Mouse (Mus musculus) midbrain, embryonic 15.5 days (tissue): Measurements from ENCODE around the gene Ugt1a6a. TPM values are rescaled to one million over a fixed set of nuclear protein-coding genes. Genes with fewer than 3 reads are reported as not detected.

Experiments
- ATAC-seq: fragments of 200-750 bp; cut with Nextera tagmentation; replicated peaks from 2 replicates; pipeline ENCODE4 v1.8.0; 2017; ENCODE audit warnings: moderate TSS enrichment
- H3K27ac ChIP-seq: fragments of 300-500 bp; sonication (generic); 2 replicates; pipeline ENCODE4 v1.5.1; 2015; ENCODE audit warnings: mild to moderate bottlenecking, inconsistent platforms
- H3K27me3 ChIP-seq: fragments of 300-500 bp; sonication (generic); replicated peaks from 2 replicates; pipeline ENCODE4 v1.6.1; 2015; ENCODE audit warnings: inconsistent platforms
- H3K36me3 ChIP-seq: fragments of 300-500 bp; sonication (generic); replicated peaks from 2 replicates; pipeline ENCODE4 v1.6.1; 2015; ENCODE audit warnings: inconsistent platforms
- H3K4me1 ChIP-seq: fragments of 300-500 bp; sonication (generic); 2 replicates; pipeline ENCODE4 v1.6.1; 2015; ENCODE audit warnings: inconsistent platforms
- H3K4me2 ChIP-seq: fragments of 300-500 bp; sonication (generic); 2 replicates; pipeline ENCODE4 v1.6.1; 2015; ENCODE audit warnings: inconsistent platforms, mild to moderate bottlenecking, moderate library complexity
- H3K4me3 ChIP-seq: fragments of 300-500 bp; sonication (generic); 2 replicates; pipeline ENCODE4 v1.5.1; 2015; ENCODE audit warnings: mild to moderate bottlenecking, inconsistent platforms
- H3K9ac ChIP-seq: fragments of 300-500 bp; sonication (generic); 2 replicates; pipeline ENCODE4 v1.6.1; 2015; ENCODE audit warnings: mild to moderate bottlenecking, inconsistent platforms
- H3K9me3 ChIP-seq: fragments of 300-500 bp; sonication (generic); 2 replicates; pipeline ENCODE4 v1.6.1; 2016; ENCODE audit warnings: inconsistent platforms
- WGBS: fragments of 180-500 bp; shearing (Covaris S2); methylation state at CpG from one replicate; pipeline ENCODE4 v1.1.7; 2015; ENCODE audit warnings: mixed read lengths; 5-methylcytosine and 5-hydroxymethylcytosine counted together
- polyA plus RNA-seq: library from polyadenylated mRNA; unstranded; fragments of >200 nt; fragmentation: Nextera tagmentation; extraction: Ambion mirVana; gene quantifications from 2 replicates; pipeline ENCODE4 v1.2.1, GENCODE M21; 2015

Ugt1a6a gene
- polyA plus RNA-seq, 1 experiment from 2014 or later, result 1.5 TPM

- WGBS, result 62% methylated on average over 4 of the region's 4 CpGs
- H3K27me3 ChIP-seq, result no peaks in the 10 kb centered on the region
- no peak overlapping the region for H3K4me3 ChIP-seq
- H3K4me1 ChIP-seq, result no peaks in the 10 kb centered on the region
- H3K36me3 ChIP-seq, result no peaks in the 10 kb centered on the region
- no peak for ATAC-seq
- no peak overlapping the region for H3K9ac ChIP-seq
- H3K9me3 ChIP-seq, result peaks cover 94% of the 10 kb centered on the region
- no peak overlapping the region for H3K27ac ChIP-seq
- no peak overlapping the region for H3K4me2 ChIP-seq
Measured at GRCm38 (mm10) chr1:88235894-88236415, 101.3 kb downstream of the Ugt1a6a start.

GRCm38 (mm10) chr1:88237311-88237710 is 102.7 kb downstream of the Ugt1a6a start:
- Histone ChIP-seq H3K9me3 (peaks cover 93% of the 10 kb centered on the region), H3K4me1 (no peaks in the 10 kb centered on the region), H3K9ac (no peak overlapping the region), H3K27ac (no peak overlapping the region), H3K36me3 (no peaks in the 10 kb centered on the region), H3K4me2 (no peak overlapping the region), H3K4me3 (no peak overlapping the region), H3K27me3 (no peaks in the 10 kb centered on the region)
- ATAC-seq, result no peak
- 84% methylated on average over 5 of the region's 5 CpGs for WGBS

GRCm38 (mm10) chr1:88238771-88239170 is 104.2 kb downstream of the Ugt1a6a start:
- Histone ChIP-seq H3K27me3 (no peaks in the 10 kb centered on the region), H3K4me3 (no peak overlapping the region), H3K36me3 (no peaks in the 10 kb centered on the region), H3K9ac (no peak overlapping the region), H3K4me2 (no peak overlapping the region), H3K9me3 (peaks cover 91% of the 10 kb centered on the region), H3K27ac (no peak overlapping the region), H3K4me1 (no peaks in the 10 kb centered on the region)
- 77% methylated on average over 6 of the region's 6 CpGs for WGBS
- no peak for ATAC-seq

- H3K27me3 ChIP-seq, result no peaks in the 10 kb centered on the region
- peaks cover 91% of the 10 kb centered on the region for H3K9me3 ChIP-seq
- WGBS, result 76% methylated on average over 5 of the region's 5 CpGs
- no peak overlapping the region for H3K4me2 ChIP-seq
- H3K9ac ChIP-seq, result no peak overlapping the region
- no peaks in the 10 kb centered on the region for H3K36me3 ChIP-seq
- no peak overlapping the region for H3K4me3 ChIP-seq
- H3K27ac ChIP-seq, result no peak overlapping the region
- ATAC-seq, result no peak
- no peaks in the 10 kb centered on the region for H3K4me1 ChIP-seq
Measured at GRCm38 (mm10) chr1:88240072-88240471, 105.5 kb downstream of the Ugt1a6a start.

- H3K4me3 ChIP-seq, result no peak overlapping the region
- no peak overlapping the region for H3K9ac ChIP-seq
- H3K4me2 ChIP-seq, result no peak overlapping the region
- H3K36me3 ChIP-seq, result no peaks in the 10 kb centered on the region
- H3K27me3 ChIP-seq, result no peaks in the 10 kb centered on the region
- H3K27ac ChIP-seq, result no peak overlapping the region
- peaks cover 91% of the 10 kb centered on the region for H3K9me3 ChIP-seq
- H3K4me1 ChIP-seq, result no peaks in the 10 kb centered on the region
- WGBS, result 71% methylated on average over 4 of the region's 4 CpGs
- ATAC-seq, result peak; percentile 4; the same call in 1 of the 2 replicates
Measured at GRCm38 (mm10) chr1:88240579-88240978, 106.0 kb downstream of the Ugt1a6a start.

GRCm38 (mm10) chr1:88243861-88244260 is 109.3 kb downstream of the Ugt1a6a start:
- peaks cover 89% of the 10 kb centered on the region for H3K9me3 ChIP-seq
- no peak overlapping the region for H3K4me3 ChIP-seq
- no peaks in the 10 kb centered on the region for H3K36me3 ChIP-seq
- no peak overlapping the region for H3K9ac ChIP-seq
- no peak overlapping the region for H3K4me2 ChIP-seq
- no peaks in the 10 kb centered on the region for H3K27me3 ChIP-seq
- no peaks in the 10 kb centered on the region for H3K4me1 ChIP-seq
- ATAC-seq, result no peak
- H3K27ac ChIP-seq, result no peak overlapping the region
- WGBS, result 65% methylated on average over 5 of the region's 5 CpGs

- no peak for ATAC-seq
- no peak overlapping the region for H3K4me3 ChIP-seq
- H3K27me3 ChIP-seq, result no peaks in the 10 kb centered on the region
- H3K27ac ChIP-seq, result no peak overlapping the region
- WGBS, result 78% methylated on average over 6 of the region's 6 CpGs
- H3K9ac ChIP-seq, result no peak overlapping the region
- peaks cover 86% of the 10 kb centered on the region for H3K9me3 ChIP-seq
- no peak overlapping the region for H3K4me2 ChIP-seq
- H3K36me3 ChIP-seq, result no peaks in the 10 kb centered on the region
- no peaks in the 10 kb centered on the region for H3K4me1 ChIP-seq
Measured at GRCm38 (mm10) chr1:88245881-88246280, 111.3 kb downstream of the Ugt1a6a start.

GRCm38 (mm10) chr1:88246386-88246785 is 111.8 kb downstream of the Ugt1a6a start:
- no peak for ATAC-seq

GRCm38 (mm10) chr1:88247660-88248059 is 113.1 kb downstream of the Ugt1a6a start:
- no peak for ATAC-seq
- Histone ChIP-seq H3K4me2 (no peak overlapping the region), H3K27me3 (no peaks in the 10 kb centered on the region)

More at GRCm38 (mm10) chr1:88246386-88246785, 111.8 kb downstream of the Ugt1a6a start:
- Histone ChIP-seq H3K27ac (no peak overlapping the region), H3K4me3 (no peak overlapping the region), H3K36me3 (no peaks in the 10 kb centered on the region), H3K9ac (no peak overlapping the region), H3K27me3 (no peaks in the 10 kb centered on the region), H3K4me2 (no peak overlapping the region), H3K4me1 (no peaks in the 10 kb centered on the region), H3K9me3 (peaks cover 82% of the 10 kb centered on the region)
- 47% methylated on average over 6 of the region's 6 CpGs for WGBS

GRCm38 (mm10) chr1:88248658-88249057 is 114.0 kb downstream of the Ugt1a6a start:
- H3K4me3 ChIP-seq, result no peak overlapping the region
- H3K27me3 ChIP-seq, result no peaks in the 10 kb centered on the region
- no peak overlapping the region for H3K9ac ChIP-seq
- H3K27ac ChIP-seq, result no peak overlapping the region
- no peak overlapping the region for H3K4me2 ChIP-seq
- no peak for ATAC-seq
- H3K4me1 ChIP-seq, result no peaks in the 10 kb centered on the region
- 75% methylated on average over 4 of the region's 4 CpGs for WGBS
- H3K9me3 ChIP-seq, result peaks cover 74% of the 10 kb centered on the region
- no peaks in the 10 kb centered on the region for H3K36me3 ChIP-seq

More at GRCm38 (mm10) chr1:88247660-88248059, 113.1 kb downstream of the Ugt1a6a start:
- Histone ChIP-seq H3K36me3 (no peaks in the 10 kb centered on the region), H3K4me3 (no peak overlapping the region), H3K9me3 (peaks cover 78% of the 10 kb centered on the region), H3K4me1 (no peaks in the 10 kb centered on the region), H3K27ac (no peak overlapping the region), H3K9ac (no peak overlapping the region)
- WGBS, result 54% methylated on average over 2 of the region's 2 CpGs

- H3K4me3 ChIP-seq, result no peak overlapping the region
- no peak for ATAC-seq
- peaks cover 65% of the 10 kb centered on the region for H3K9me3 ChIP-seq
- H3K4me2 ChIP-seq, result no peak overlapping the region
- WGBS, result 78% methylated on average over 7 of the region's 7 CpGs
- no peak overlapping the region for H3K27ac ChIP-seq
- no peak overlapping the region for H3K9ac ChIP-seq
- H3K4me1 ChIP-seq, result no peaks in the 10 kb centered on the region
- H3K36me3 ChIP-seq, result no peaks in the 10 kb centered on the region
- no peaks in the 10 kb centered on the region for H3K27me3 ChIP-seq
Measured at GRCm38 (mm10) chr1:88249596-88249995, 115.0 kb downstream of the Ugt1a6a start.

- no peaks in the 10 kb centered on the region for H3K36me3 ChIP-seq
- no peak overlapping the region for H3K9ac ChIP-seq
- no peak overlapping the region for H3K27ac ChIP-seq
- no peaks in the 10 kb centered on the region for H3K27me3 ChIP-seq
- no peak for ATAC-seq
- H3K9me3 ChIP-seq, result peaks cover 65% of the 10 kb centered on the region
- H3K4me3 ChIP-seq, result no peak overlapping the region
- WGBS, result 83% methylated on average over 5 of the region's 5 CpGs
- H3K4me2 ChIP-seq, result no peak overlapping the region
- H3K4me1 ChIP-seq, result no peaks in the 10 kb centered on the region
Measured at GRCm38 (mm10) chr1:88250023-88250422, 115.4 kb downstream of the Ugt1a6a start.

GRCm38 (mm10) chr1:88253106-88253505 is 118.5 kb downstream of the Ugt1a6a start:
- Histone ChIP-seq H3K9ac (no peak overlapping the region), H3K9me3 (peaks cover 52% of the 10 kb centered on the region), H3K27ac (no peak overlapping the region), H3K4me3 (no peak overlapping the region), H3K36me3 (no peaks in the 10 kb centered on the region), H3K27me3 (no peaks in the 10 kb centered on the region), H3K4me2 (no peak overlapping the region), H3K4me1 (no peaks in the 10 kb centered on the region)
- ATAC-seq, result no peak
- 75% methylated on average over 8 of the region's 8 CpGs for WGBS
